Mouse (Mus musculus) midbrain, embryonic 12.5 days (tissue): ENCODE measurements around the gene Pon3. TPM values are rescaled to one million over a fixed set of nuclear protein-coding genes. Genes with fewer than 3 reads are reported as not detected.

Experiments
- ATAC-seq: fragments of 200-750 bp; cut with Nextera tagmentation; 2 replicates; pipeline ENCODE4 v1.8.0; 2017; ENCODE audit warnings: low read depth, moderate TSS enrichment, moderate library complexity; ENCODE audit not compliant: low FRiP score
- H3K27ac ChIP-seq: fragments of 300-500 bp; sonication (generic); replicated peaks from 2 replicates; pipeline ENCODE4 v1.5.1; 2016; ENCODE audit warnings: mild to moderate bottlenecking
- H3K27me3 ChIP-seq: fragments of 300-500 bp; sonication (generic); 2 replicates; pipeline ENCODE4 v1.6.1; 2016; ENCODE audit warnings: mild to moderate bottlenecking
- H3K36me3 ChIP-seq: fragments of 300-500 bp; sonication (generic); 2 replicates; pipeline ENCODE4 v1.6.1; 2016
- H3K4me1 ChIP-seq: fragments of 300-500 bp; sonication (generic); 2 replicates; pipeline ENCODE4 v1.6.1; 2016
- H3K4me2 ChIP-seq: fragments of 300-500 bp; sonication (generic); replicated peaks from 2 replicates; pipeline ENCODE4 v1.6.1; 2016; ENCODE audit warnings: mild to moderate bottlenecking, moderate library complexity
- H3K4me3 ChIP-seq: fragments of 300-500 bp; sonication (generic); 2 replicates; pipeline ENCODE4 v1.5.1; 2016; ENCODE audit warnings: mild to moderate bottlenecking
- H3K9ac ChIP-seq: fragments of 300-500 bp; sonication (generic); replicated peaks from 2 replicates; pipeline ENCODE4 v1.6.1; 2016; ENCODE audit warnings: mild to moderate bottlenecking, moderate library complexity
- H3K9me3 ChIP-seq: fragments of 300-500 bp; sonication (generic); 2 replicates; pipeline ENCODE4 v1.6.1; 2016; ENCODE audit warnings: mild to moderate bottlenecking
- WGBS: fragments of 180-500 bp; shearing (Covaris S2); methylation state at CpG from one replicate; pipeline ENCODE4 v1.1.7; 2016; 5-methylcytosine and 5-hydroxymethylcytosine counted together
- polyA plus RNA-seq: library from polyadenylated mRNA; unstranded; fragments of >200 nt; fragmentation: Nextera tagmentation; extraction: Ambion mirVana; gene quantifications from 2 replicates; pipeline ENCODE4 v1.2.1, GENCODE M21; 2016

The Pon3 gene
- polyA plus RNA-seq = 4.9 and 5.9 TPM in 2 replicates

GRCm38 (mm10) chr6:5255722-5256451 lies at the start of gene Pon3:
Gene Pon3 (minus strand): TSS chr6:5256286.
- H3K9ac ChIP-seq = peak within 1 kb of the TSS; percentile 29; the same call in 1 of the 2 replicates
- peak within 1 kb of the TSS; percentile 20 for H3K4me3 ChIP-seq
- H3K36me3 ChIP-seq = no peaks in the 10 kb centered on the region
- peak; percentile 56; the same call in 1 of the 2 replicates for ATAC-seq
- no peak within 1 kb of the TSS for H3K27ac ChIP-seq
- no peaks in the 10 kb centered on the region for H3K27me3 ChIP-seq
- H3K4me1 ChIP-seq = peaks cover 9% of the 10 kb centered on the region; the same call in 1 of the 2 replicates
- no peaks in the 10 kb centered on the region for H3K9me3 ChIP-seq
- WGBS = 14% methylated on average over 16 of the region's 16 CpGs
- peak within 1 kb of the TSS; percentile 42 for H3K4me2 ChIP-seq

- peaks cover 10% of the 10 kb centered on the region for H3K27me3 ChIP-seq
- WGBS = 85% methylated on average over 8 of the region's 8 CpGs
- no peaks in the 10 kb centered on the region for H3K36me3 ChIP-seq
- H3K4me2 ChIP-seq = no peak overlapping the region
- H3K27ac ChIP-seq = no peak overlapping the region
- H3K9ac ChIP-seq = no peak overlapping the region
- H3K4me3 ChIP-seq = no peak overlapping the region
- no peak for ATAC-seq
- no peaks in the 10 kb centered on the region for H3K9me3 ChIP-seq
- H3K4me1 ChIP-seq = no peaks in the 10 kb centered on the region
Measured at GRCm38 (mm10) chr6:5304956-5305355, 48.9 kb upstream of the Pon3 start.

DNA sequence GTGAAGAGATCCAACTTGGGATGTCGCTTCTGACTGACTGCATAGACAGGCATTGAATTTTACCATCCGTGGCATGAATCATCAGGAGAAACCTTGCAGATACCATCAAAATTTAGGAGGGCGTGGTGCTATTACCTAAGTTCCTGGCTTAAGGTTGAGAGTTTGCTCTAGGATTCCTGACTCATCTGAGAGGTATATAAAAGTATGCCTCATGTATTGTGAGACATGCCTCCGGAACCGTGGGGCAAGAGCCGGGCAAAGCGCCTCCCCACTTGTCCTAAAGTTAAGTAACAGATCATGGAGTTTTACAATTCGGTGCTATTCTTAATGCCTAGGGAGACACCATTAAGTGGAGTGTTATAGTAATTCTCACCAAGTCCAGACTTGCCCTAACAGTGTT lies 44.5 kb upstream of the Pon3 start:
- H3K4me2 ChIP-seq = no peak overlapping the region
- 90% methylated on average over 8 of the region's 8 CpGs for WGBS
- H3K36me3 ChIP-seq = no peaks in the 10 kb centered on the region
- peaks cover 15% of the 10 kb centered on the region for H3K27me3 ChIP-seq
- no peak for ATAC-seq
- no peak overlapping the region for H3K27ac ChIP-seq
- no peak overlapping the region for H3K4me3 ChIP-seq
- peaks cover 2% of the 10 kb centered on the region; the same call in 1 of the 2 replicates for H3K4me1 ChIP-seq
- H3K9ac ChIP-seq = no peak overlapping the region
- H3K9me3 ChIP-seq = no peaks in the 10 kb centered on the region

DNA sequence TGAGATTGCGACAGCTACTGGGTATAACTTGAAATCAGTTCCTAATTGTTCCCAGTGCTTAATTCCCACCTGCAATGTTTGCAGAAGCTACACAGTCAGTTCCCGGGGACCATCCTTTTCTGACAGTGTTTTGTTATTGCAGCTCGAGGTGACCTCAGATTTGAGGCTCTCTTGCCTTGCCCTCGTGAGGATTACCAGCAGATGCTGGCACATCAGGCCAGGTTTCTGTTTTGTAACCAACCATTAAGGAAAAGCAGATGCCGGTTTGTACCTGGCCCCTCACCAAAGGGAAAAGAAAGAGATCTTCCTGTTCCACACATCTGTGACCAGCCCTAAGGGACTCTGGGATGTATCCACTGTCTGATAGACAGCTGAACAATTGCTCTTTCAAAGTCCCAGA lies 43.5 kb upstream of the Pon3 start:
- peaks cover 2% of the 10 kb centered on the region; the same call in 1 of the 2 replicates for H3K4me1 ChIP-seq
- H3K4me2 ChIP-seq = no peak overlapping the region
- H3K27me3 ChIP-seq = peaks cover 15% of the 10 kb centered on the region
- no peak overlapping the region for H3K27ac ChIP-seq
- WGBS = 63% methylated on average over 5 of the region's 5 CpGs
- H3K4me3 ChIP-seq = no peak overlapping the region
- H3K36me3 ChIP-seq = no peaks in the 10 kb centered on the region
- no peak for ATAC-seq
- H3K9ac ChIP-seq = no peak overlapping the region
- no peaks in the 10 kb centered on the region for H3K9me3 ChIP-seq

- Histone ChIP-seq H3K27ac (peak within 1 kb of the TSS; percentile 71), H3K27me3 (peaks cover 15% of the 10 kb centered on the region), H3K36me3 (no peaks in the 10 kb centered on the region), H3K4me1 (peaks cover 2% of the 10 kb centered on the region; the same call in 1 of the 2 replicates), H3K4me3 (peak within 1 kb of the TSS; percentile 66), H3K9ac (peak within 1 kb of the TSS; percentile 83), H3K4me2 (peak within 1 kb of the TSS; percentile 91), H3K9me3 (no peaks in the 10 kb centered on the region)
- peak; percentile 94 for ATAC-seq
- WGBS = under 1% methylated on average over 30 of the region's 47 CpGs
Measured at GRCm38 (mm10) chr6:5298092-5298554, 42.0 kb upstream of the Pon3 start, which contains the start of gene Pon2. Gene Pon2 (minus strand): TSS chr6:5298455.

DNA sequence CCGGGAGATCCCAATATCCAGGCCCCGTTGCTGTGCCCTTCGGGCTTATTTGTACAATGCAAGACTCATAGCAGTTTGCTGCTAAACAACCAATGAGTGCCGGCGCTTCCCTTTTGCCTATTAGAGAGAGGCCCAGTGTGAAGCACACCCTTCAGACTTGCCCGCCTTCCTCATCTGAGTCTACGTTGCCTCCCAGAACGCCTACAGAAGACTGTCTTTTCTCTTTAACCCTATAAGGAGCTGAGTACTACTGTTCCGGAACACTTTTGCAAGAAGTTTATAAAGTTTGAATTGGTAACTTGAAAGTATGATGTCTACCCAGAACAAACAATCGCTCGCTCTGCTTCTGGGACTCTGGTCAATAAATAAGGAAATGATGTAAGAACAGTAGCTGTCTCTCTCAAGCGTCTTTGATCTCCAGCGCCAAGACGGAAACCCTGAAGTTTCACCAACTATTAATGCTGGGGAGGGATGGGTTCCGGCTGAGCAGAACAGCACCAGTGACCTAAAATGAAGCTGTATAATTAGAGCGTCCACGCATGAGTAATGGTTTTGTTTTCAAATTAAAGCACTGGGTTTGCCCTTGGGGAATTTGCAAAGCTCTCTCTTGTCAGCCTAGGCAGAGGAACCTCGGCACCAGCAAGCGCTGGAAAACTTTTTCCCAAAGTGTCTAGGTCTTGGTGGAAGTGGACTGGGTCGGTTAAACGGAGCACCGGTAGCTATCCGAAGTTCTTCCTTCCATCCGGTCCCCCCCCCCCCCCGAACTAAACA lies 41.4 kb upstream of the Pon3 start:
- Histone ChIP-seq H3K9ac (peak overlapping the region; percentile 83), H3K27me3 (peaks cover 15% of the 10 kb centered on the region), H3K27ac (peak overlapping the region; percentile 71), H3K4me1 (peaks cover 2% of the 10 kb centered on the region; the same call in 1 of the 2 replicates), H3K36me3 (no peaks in the 10 kb centered on the region), H3K9me3 (no peaks in the 10 kb centered on the region), H3K4me3 (peak overlapping the region; percentile 66), H3K4me2 (peak overlapping the region; percentile 91)
- WGBS = 6% methylated on average over 24 of the region's 25 CpGs
- peak; percentile 67 for ATAC-seq

DNA sequence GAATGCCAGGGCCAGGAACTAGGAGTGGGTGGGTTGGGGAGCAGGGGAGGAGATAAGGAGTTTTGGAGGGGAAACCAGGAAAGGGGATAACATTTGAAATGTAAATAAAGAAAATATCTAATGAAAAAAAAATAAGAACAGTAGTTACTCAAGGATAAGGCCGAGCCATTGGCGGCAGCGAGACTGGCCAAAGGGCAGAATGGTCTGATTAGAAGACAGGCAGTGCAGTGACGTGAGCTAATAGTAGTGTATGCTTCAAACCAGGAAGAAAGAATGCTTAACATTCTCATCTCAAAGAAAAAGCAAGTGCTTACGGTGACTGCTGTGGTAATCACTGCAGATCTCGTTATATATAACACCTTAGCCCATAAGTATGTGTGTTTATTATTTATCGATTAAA lies 40.0 kb upstream of the Pon3 start:
- no peak overlapping the region for H3K9ac ChIP-seq
- 92% methylated on average over 7 of the region's 7 CpGs for WGBS
- H3K27me3 ChIP-seq = peaks cover 13% of the 10 kb centered on the region
- H3K27ac ChIP-seq = no peak overlapping the region
- no peak overlapping the region for H3K4me2 ChIP-seq
- no peaks in the 10 kb centered on the region for H3K9me3 ChIP-seq
- H3K36me3 ChIP-seq = no peaks in the 10 kb centered on the region
- no peak for ATAC-seq
- H3K4me1 ChIP-seq = peaks cover 6% of the 10 kb centered on the region; the same call in 1 of the 2 replicates
- H3K4me3 ChIP-seq = no peak overlapping the region

GRCm38 (mm10) chr6:5294659-5295449 lies 38.8 kb upstream of the Pon3 start:
- no peaks in the 10 kb centered on the region for H3K36me3 ChIP-seq
- no peak for ATAC-seq
- no peak overlapping the region for H3K27ac ChIP-seq
- WGBS = 95% methylated on average over 16 of the region's 16 CpGs
- H3K4me1 ChIP-seq = peaks cover 6% of the 10 kb centered on the region; the same call in 1 of the 2 replicates
- H3K9ac ChIP-seq = no peak overlapping the region
- H3K9me3 ChIP-seq = no peaks in the 10 kb centered on the region
- peaks cover 4% of the 10 kb centered on the region for H3K27me3 ChIP-seq
- H3K4me2 ChIP-seq = no peak overlapping the region
- no peak overlapping the region for H3K4me3 ChIP-seq

- no peak for ATAC-seq
- Histone ChIP-seq H3K27me3 (no peaks in the 10 kb centered on the region), H3K27ac (no peak overlapping the region), H3K4me3 (no peak overlapping the region), H3K36me3 (no peaks in the 10 kb centered on the region), H3K9ac (no peak overlapping the region), H3K9me3 (no peaks in the 10 kb centered on the region), H3K4me1 (peaks cover 5% of the 10 kb centered on the region; the same call in 1 of the 2 replicates), H3K4me2 (no peak overlapping the region)
- WGBS = 83% methylated on average over 5 of the region's 5 CpGs
Measured at GRCm38 (mm10) chr6:5292841-5293240, 36.8 kb upstream of the Pon3 start.

DNA sequence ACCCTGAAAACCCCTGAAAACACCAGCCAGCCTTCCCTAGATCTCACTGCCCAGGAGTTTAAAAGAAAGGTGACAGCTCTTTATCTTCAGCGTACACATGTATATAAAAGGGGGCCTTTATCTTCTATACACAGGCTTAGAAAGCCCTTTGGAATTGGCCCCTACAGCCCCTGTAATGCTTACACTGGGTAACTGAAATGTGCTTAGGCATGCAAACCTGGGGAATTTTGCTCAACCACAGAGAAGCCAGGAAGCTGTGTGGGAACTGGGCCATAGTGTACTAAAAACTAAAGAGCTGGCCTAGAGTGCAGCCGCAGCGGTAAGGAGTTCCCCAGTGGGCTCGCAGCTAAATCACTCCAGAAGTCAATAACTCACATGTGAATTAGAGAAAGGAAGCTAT lies 35.4 kb upstream of the Pon3 start:
- Histone ChIP-seq H3K9ac (no peak overlapping the region), H3K9me3 (no peaks in the 10 kb centered on the region), H3K27ac (no peak overlapping the region), H3K4me3 (no peak overlapping the region), H3K4me1 (peaks cover 5% of the 10 kb centered on the region; the same call in 1 of the 2 replicates), H3K4me2 (no peak overlapping the region), H3K36me3 (no peaks in the 10 kb centered on the region), H3K27me3 (no peaks in the 10 kb centered on the region)
- WGBS = 87% methylated on average over 4 of the region's 4 CpGs
- ATAC-seq = no peak

- H3K36me3 ChIP-seq = no peaks in the 10 kb centered on the region
- no peak overlapping the region for H3K4me2 ChIP-seq
- ATAC-seq = no peak
- H3K4me1 ChIP-seq = peaks cover 5% of the 10 kb centered on the region; the same call in 1 of the 2 replicates
- no peaks in the 10 kb centered on the region for H3K27me3 ChIP-seq
- WGBS = 62% methylated on average over 5 of the region's 5 CpGs
- no peak overlapping the region for H3K27ac ChIP-seq
- no peaks in the 10 kb centered on the region for H3K9me3 ChIP-seq
- H3K4me3 ChIP-seq = no peak overlapping the region
- H3K9ac ChIP-seq = no peak overlapping the region
Measured at GRCm38 (mm10) chr6:5287919-5288318, 31.8 kb upstream of the Pon3 start.
